Mouse (Mus musculus) gonadal fat pad, adult 2 months (tissue): ENCODE data around the gene Fhl4. TPM values are rescaled to one million over a fixed set of nuclear protein-coding genes. Genes with fewer than 3 reads are reported as not detected.
A peak's percentile ranks its signal among the peaks of the same experiment; 100 is the strongest.

Source experiments
- DNase-seq: peaks from one replicate; pipeline ENCODE4 v3.0.0-alpha.2; 2012; ENCODE audit warnings: low read depth
- polyA plus RNA-seq: library from polyadenylated mRNA; depleted of rRNA; stranded (reverse); fragments of >200 nt; gene quantifications from 2 replicates; pipeline ENCODE4 v1.2.3, GENCODE M21; 2012; rRNA removed

The Fhl4 gene
- 7.9 and 10.6 TPM in 2 replicates for polyA plus RNA-seq

- no peak for DNase-seq
Observed at GRCm38 (mm10) chr10:85102247-85103084, at the start of gene Fhl4, which contains the start of gene Tmem263. Gene Fhl4 (minus strand): TSS chr10:85102495. Gene Tmem263 (plus strand): TSS chr10:85102627.

GRCm38 (mm10) chr10:85149226-85149625 is 46.9 kb upstream of the Fhl4 start:
- DNase-seq, result no peak

- DNase-seq, result no peak
Observed at GRCm38 (mm10) chr10:85146282-85146681, 44.0 kb upstream of the Fhl4 start.

GRCm38 (mm10) chr10:85141465-85141864 is 39.2 kb upstream of the Fhl4 start:
- DNase-seq, result no peak

GRCm38 (mm10) chr10:85136573-85136972 is 34.3 kb upstream of the Fhl4 start:
- DNase-seq, result no peak

GRCm38 (mm10) chr10:85128453-85128852 is 26.2 kb upstream of the Fhl4 start:
- DNase-seq, result no peak

- DNase-seq, result peak; percentile 93
Observed at GRCm38 (mm10) chr10:85127395-85128287, 25.3 kb upstream of the Fhl4 start, which contains the start of gene Mterf2. Gene Mterf2 (minus strand): TSS chr10:85128027.

- no peak for DNase-seq
Observed at GRCm38 (mm10) chr10:85125184-85125583, 22.9 kb upstream of the Fhl4 start.

- DNase-seq, result no peak
Observed at GRCm38 (mm10) chr10:85114409-85114808, 12.1 kb upstream of the Fhl4 start.

- DNase-seq, result no peak
Observed at GRCm38 (mm10) chr10:85103085-85103885, 990 bp upstream of the Fhl4 start.

GRCm38 (mm10) chr10:85101841-85102240 is 454 bp downstream of the Fhl4 start:
- no peak for DNase-seq

- no peak for DNase-seq
Observed at GRCm38 (mm10) chr10:85071605-85072152, 30.6 kb downstream of the Fhl4 start.

- DNase-seq, result no peak
Observed at GRCm38 (mm10) chr10:85054876-85055275, 47.4 kb downstream of the Fhl4 start.

GRCm38 (mm10) chr10:85052451-85052850 is 49.8 kb downstream of the Fhl4 start:
- DNase-seq, result no peak

- no peak for DNase-seq
Observed at GRCm38 (mm10) chr10:85050668-85051208, 51.6 kb downstream of the Fhl4 start.

- no peak for DNase-seq
Observed at GRCm38 (mm10) chr10:85048008-85048407, 54.3 kb downstream of the Fhl4 start.

GRCm38 (mm10) chr10:85046585-85046984 is 55.7 kb downstream of the Fhl4 start:
- no peak for DNase-seq
